In genomic region chr10:7663159-7664026, GRCm38 (mm10) we compare ENCODE assay signal across 8 mouse cellular contexts. TPM values are rescaled to one million over a fixed set of nuclear protein-coding genes. Genes with fewer than 3 reads are reported as not detected.
A peak's percentile ranks its signal among the peaks of the same experiment; 100 is the strongest.
DNase-seq lines count a peak whose midpoint lies in the region; ATAC-seq lines count a peak whose summit lies in the region.

No protein-coding gene starts in this region.

- no peaks in the 10 kb centered on the region for H3K9me3 ChIP-seq in intestine, embryonic 15.5 days

- DNase-seq in adrenal gland, adult 2 months: peak; percentile 96
- DNase-seq in embryo, embryonic 11 days: peak; percentile 94
- DNase-seq in gastrocnemius, postnatal 25 days: peak; percentile 92
- peak; percentile 94 for DNase-seq in left cerebral cortex, postnatal 25 days (ENCODE audit: low spot score in 2 of 2)
- DNase-seq in mesoderm, embryonic 11.5 days (ENCODE audit: low read depth, low spot score): peak; percentile 86
- peak; percentile 94 for DNase-seq in right cerebral cortex, postnatal 25 days
- DNase-seq in urinary bladder, postnatal 36 days (ENCODE audit: low spot score in 2 of 2): peak; percentile 85 to 90

- peaks cover 8% of the 10 kb centered on the region for H3K4me1 ChIP-seq in intestine, embryonic 15.5 days (replicated peaks)

- peak; percentile 93 for ATAC-seq in intestine, embryonic 15.5 days

- H3K27ac ChIP-seq in intestine, embryonic 15.5 days: peak overlapping the region; percentile 94

- no peaks in the 10 kb centered on the region for H3K36me3 ChIP-seq in intestine, embryonic 15.5 days

- H3K27me3 ChIP-seq in intestine, embryonic 15.5 days (replicated peaks): no peaks in the 10 kb centered on the region

- peak overlapping the region; percentile 94 for H3K4me3 ChIP-seq in intestine, embryonic 15.5 days (replicated peaks)

- under 1% methylated on average over 64 of the region's 64 CpGs for WGBS in intestine, embryonic 15.5 days

- intact Hi-C loops in left cerebral cortex, postnatal 25 days (cut with DNase I): loop anchor here (2.0 kb wide), 1 partner anchor 17 kb away; the partner anchor contains the start of genes Lats1 and Pcmt1

- peak overlapping the region; percentile 82 for H3K4me2 ChIP-seq in intestine, embryonic 15.5 days (replicated peaks)

- peak overlapping the region; percentile 81 for H3K9ac ChIP-seq in intestine, embryonic 15.5 days

RNA-seq across cellular contexts. Expression of gene Nup43, which starts 3.9 kb away (rescaled TPM):
- 10 to 100 TPM; 10.5 to 10.8 TPM for total RNA-seq in adrenal gland, adult 2 months (2021)
- 1.2 and 2.7 TPM in 2 replicates for polyA plus RNA-seq in adrenal gland, adult 2 months (2012; rRNA removed)
- 1 to 10 TPM; 4.9 to 5.1 TPM for total RNA-seq in gastrocnemius, postnatal 25 days (2021)
- polyA plus RNA-seq in intestine, embryonic 15.5 days (2015; fragmentation: Nextera tagmentation; extraction: Ambion mirVana): 48.9 and 51.2 TPM in 2 replicates
- 1 to 10 TPM; 4.1 to 4.2 TPM for total RNA-seq in left cerebral cortex, postnatal 25 days (2021)

RNA-seq across cellular contexts. Expression of gene Pcmt1, which starts 17.5 kb away (rescaled TPM):
- 10 to 100 TPM; 67.1 to 80.0 TPM for total RNA-seq in adrenal gland, adult 2 months (2021)
- polyA plus RNA-seq in adrenal gland, adult 2 months (2012; rRNA removed): 29.2 and 33.3 TPM in 2 replicates
- total RNA-seq in gastrocnemius, postnatal 25 days (2021): 100 to 1,000 TPM in 1 of 2 experiments, 10 to 100 TPM in 1; 97.2 to 102 TPM
- 114 TPM in 2 replicates for polyA plus RNA-seq in intestine, embryonic 15.5 days (2015; fragmentation: Nextera tagmentation; extraction: Ambion mirVana)
- 100 to 1,000 TPM; 174 to 185 TPM for total RNA-seq in left cerebral cortex, postnatal 25 days (2021)

RNA-seq across cellular contexts. Expression of gene Lats1, which starts 17.6 kb away (rescaled TPM):
- 10 to 100 TPM; 43.0 to 63.3 TPM for total RNA-seq in adrenal gland, adult 2 months (2021)
- polyA plus RNA-seq in adrenal gland, adult 2 months (2012; rRNA removed): 7.8 and 9.4 TPM in 2 replicates
- total RNA-seq in gastrocnemius, postnatal 25 days (2021): 10 to 100 TPM in 1 of 2 experiments, 1 to 10 TPM in 1; 9.8 to 10.7 TPM
- 8.2 and 8.4 TPM in 2 replicates for polyA plus RNA-seq in intestine, embryonic 15.5 days (2015; fragmentation: Nextera tagmentation; extraction: Ambion mirVana)
- total RNA-seq in left cerebral cortex, postnatal 25 days (2021): 10 to 100 TPM; 33.7 to 33.9 TPM

Comparison
In these comparisons a context has a peak if more than half of its experiments do, and no peak if none do; other contexts are left out.
1. Peak in every context shown above with its lines: DNase-seq, ATAC-seq, H3K4me3 ChIP-seq and H3K27ac ChIP-seq.